Mouse (Mus musculus) cerebellum, postnatal 25 days (tissue): ENCODE results near the gene Csrp1.
A peak's percentile ranks its signal among the peaks of the same experiment; 100 is the strongest.

Experiments
- DNase-seq, 2 experiments: peaks; one replicate each; pipeline ENCODE4 v3.0.0; 2021; ENCODE audit warnings: mixed read lengths in 2 of 2

Gene Csrp1

DNA sequence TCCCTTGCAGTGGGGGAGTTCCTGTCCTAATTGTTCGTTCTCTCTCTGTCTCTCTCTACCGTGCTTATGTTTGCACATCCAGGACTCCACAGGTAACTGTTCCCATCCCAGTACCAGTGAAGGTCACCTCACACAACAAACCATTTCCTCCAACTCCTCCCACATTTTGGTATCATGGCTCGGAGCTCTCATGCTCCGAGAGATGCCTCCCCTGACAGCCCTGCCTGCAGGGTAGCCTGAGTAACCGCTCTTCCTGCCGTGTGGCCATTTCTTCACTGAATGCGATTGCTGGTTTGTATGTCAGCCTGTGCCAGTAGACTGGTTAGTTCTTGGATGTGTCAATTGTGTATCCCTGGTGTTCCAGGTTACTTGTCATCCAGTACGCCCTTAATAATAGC is 51.7 kb downstream of the Csrp1 start:
- no peak for DNase-seq

DNA sequence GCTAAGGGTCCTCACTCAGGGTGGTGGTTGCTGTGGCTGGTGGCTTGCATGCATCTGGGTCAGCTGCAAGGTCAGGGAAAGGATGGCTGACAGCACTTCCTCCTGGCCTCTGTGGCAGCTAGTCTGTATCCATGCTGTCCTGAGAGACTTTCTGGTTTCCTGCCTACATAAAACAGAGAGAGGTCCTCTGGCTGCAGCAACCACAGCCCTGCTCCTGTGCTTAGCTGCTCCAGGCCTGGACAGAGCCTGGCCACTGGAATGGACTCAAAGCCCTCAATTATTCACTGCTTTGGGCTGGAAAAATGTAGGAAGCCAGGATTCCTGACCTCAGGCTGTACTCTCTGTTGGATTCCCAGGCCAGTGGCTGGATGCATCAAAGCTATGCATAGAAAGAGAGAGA is 56.7 kb downstream of the Csrp1 start:
- DNase-seq: no peak

DNA sequence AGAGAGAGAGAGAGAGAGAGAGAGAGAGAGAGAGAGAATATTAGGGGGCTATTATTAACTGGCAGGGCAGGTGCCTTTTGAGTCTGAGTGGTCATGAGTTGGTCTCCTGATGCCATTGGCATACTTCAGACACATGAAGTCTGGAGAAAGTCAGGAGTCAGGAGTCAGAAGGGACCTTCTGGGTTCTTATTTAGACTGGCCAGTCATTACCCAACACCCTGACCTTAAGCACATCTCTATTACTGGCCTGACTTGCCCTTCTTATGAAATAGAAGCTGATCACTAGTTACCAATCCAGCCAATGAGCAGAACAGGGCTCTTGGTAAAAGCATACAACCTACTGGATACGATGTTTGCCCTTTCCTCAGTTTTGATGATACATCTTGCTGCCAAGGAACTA is 57.2 kb downstream of the Csrp1 start:
- DNase-seq: no peak

DNA sequence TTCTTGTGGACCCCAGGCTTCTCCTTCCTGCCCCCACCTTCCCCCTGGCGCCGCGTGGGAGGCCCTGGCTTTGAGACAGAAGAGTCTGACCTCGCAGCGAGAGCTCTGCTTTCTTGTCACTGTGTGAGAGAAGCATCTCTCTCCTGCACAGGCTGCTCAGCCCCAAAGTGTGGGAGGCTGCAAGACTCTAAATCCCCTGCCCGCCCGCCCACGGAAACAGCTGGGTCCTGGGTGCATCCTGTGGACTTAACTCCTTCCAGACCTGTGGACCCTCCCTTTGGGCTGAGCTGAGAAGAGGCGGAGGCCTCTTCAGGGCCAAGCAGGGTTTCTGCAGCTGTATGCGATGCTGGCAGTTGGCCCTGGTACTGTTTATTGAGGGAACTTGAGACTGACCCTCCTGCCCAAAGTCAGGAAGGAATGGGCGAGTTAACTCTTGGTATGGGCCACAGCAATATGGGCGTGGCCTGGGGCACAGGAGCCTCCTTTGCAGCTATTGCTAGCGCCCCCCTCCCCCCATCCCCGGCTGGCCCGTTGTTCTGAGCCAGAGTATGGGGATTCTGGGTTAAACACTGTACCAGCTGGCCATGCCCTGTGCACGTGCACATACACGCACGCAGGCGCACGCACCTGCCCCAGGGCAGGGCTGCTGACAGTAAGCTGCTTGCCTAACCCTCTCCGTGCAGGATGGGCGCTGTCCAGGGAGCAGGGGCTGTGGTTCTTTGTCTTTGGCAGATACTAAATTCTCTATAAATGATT is 59.1 kb downstream of the Csrp1 start, which contains the start of gene Tnni1:
Gene Tnni1, plus strand, starts transcription at position 655 of the 756 bp plus-strand sequence.
- DNase-seq: no peak

DNA sequence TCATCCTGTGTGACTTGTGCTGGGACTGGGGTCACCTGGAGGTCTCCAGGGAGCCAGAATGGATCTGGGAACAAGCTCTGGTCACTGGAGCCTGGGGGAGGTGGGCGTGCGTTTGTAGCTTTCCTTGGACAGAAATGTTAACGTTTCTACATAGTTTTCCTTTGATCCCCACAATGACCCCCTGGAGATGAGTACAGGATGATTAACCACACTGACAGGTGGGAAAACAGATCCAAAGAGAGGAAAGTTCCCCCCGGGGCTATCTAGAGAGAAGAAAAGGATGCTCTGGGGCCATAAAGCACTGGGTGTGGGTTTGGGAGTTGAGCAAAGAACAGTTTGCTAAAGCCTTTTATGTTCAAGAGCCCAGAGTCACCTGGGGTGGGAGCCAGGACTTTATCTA is 60.8 kb downstream of the Csrp1 start:
- DNase-seq: no peak

DNA sequence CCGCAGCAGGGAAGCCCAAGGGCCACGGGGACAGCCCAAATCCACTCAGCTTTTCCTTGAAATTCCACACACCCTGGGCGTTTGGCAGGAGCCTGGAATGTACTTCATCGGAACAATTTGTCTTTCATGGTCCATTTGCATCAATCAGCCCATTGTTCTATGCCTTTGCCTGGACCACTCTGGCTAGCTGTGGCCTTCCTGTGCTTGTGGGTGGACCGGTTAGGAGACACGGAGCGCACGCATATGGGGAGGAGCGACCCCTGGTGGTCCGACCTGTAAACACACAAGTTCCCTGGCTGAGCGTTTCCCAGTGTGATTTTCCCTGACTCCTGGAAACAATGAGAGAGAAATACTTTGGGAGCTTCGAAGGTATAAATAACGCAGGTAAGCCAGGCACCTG is 61.4 kb downstream of the Csrp1 start:
- peak; percentile 70 to 81 for DNase-seq

DNA sequence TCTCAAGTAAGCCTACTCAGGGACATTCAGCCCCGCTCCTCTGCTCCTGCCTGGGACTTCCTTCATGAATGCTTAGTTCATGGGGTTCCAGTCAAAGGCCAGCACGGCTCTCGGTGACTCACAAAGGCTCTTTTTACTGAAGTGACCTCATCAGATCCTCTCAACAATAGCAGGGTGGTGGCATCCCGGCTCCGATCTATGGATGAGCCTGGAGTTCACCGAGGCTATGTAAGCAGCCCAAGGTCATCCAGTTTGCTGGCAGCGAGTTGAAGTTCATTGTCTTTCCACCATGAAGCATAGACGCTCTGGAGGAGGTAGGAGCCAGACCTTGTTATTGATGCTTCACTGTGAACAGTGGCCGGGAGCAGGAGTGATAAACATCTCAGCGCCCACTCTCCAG is 63.0 kb downstream of the Csrp1 start:
- no peak for DNase-seq

DNA sequence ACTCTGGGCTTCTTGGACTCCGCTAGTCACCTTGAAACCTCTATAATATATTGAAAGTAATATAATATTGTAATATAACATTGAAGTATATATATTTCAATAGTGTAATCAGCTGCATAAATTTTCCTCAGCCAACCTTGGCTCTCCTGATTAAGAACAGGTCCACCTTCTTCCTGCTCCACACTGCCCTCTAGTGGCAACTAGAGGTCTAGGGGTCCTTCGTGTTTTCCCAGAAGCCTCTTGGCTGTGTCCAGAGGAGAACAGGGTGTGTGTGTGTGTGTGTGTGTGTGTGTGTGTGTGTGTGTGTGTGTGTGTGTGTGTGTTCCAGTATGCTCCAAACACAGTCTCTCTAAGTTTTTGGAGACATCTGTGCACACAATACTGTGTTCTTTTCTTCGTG is 67.9 kb downstream of the Csrp1 start:
- peak; percentile 58 to 79 for DNase-seq

DNA sequence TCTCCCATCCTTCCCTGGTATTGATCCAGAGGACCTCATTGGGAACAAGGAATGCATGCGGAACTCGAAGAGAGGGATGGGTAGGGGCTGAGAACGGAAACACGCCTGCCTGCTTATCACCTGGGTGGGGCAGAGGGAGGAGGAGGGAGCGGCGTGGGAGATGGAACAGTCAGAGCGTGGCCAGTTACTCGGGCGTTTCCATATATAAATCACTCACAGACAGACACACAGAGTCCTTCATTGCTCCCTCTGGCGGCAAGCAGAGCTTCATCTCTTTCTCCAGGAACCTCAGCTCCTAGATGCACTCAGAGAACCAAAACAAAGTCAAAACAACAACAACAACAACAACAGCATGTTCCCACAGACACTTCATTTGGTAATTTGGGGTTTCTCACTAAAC is 68.8 kb downstream of the Csrp1 start:
- DNase-seq: peak in 1 of 2 experiments; percentile 24

DNA sequence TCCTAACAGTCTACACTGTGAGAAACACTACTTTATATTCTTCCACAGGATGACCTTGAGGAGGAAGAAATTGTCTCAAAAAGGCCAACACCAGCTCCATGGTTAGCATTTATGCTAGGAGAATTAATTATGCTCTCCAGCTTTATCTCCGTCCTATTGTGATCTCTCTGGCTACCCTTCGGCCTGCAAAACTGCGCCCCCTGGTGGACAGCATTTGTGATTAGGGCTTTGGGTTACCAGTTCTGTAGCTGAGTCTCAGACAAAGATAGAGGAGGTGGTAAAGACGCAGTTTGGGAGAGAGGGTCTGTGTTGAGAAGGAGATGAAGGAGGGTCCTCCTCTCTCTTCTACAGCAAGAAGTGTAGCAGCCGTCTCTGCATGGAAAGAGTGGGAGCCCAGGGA is 70.0 kb downstream of the Csrp1 start:
- peak; percentile 67 to 85 for DNase-seq

DNA sequence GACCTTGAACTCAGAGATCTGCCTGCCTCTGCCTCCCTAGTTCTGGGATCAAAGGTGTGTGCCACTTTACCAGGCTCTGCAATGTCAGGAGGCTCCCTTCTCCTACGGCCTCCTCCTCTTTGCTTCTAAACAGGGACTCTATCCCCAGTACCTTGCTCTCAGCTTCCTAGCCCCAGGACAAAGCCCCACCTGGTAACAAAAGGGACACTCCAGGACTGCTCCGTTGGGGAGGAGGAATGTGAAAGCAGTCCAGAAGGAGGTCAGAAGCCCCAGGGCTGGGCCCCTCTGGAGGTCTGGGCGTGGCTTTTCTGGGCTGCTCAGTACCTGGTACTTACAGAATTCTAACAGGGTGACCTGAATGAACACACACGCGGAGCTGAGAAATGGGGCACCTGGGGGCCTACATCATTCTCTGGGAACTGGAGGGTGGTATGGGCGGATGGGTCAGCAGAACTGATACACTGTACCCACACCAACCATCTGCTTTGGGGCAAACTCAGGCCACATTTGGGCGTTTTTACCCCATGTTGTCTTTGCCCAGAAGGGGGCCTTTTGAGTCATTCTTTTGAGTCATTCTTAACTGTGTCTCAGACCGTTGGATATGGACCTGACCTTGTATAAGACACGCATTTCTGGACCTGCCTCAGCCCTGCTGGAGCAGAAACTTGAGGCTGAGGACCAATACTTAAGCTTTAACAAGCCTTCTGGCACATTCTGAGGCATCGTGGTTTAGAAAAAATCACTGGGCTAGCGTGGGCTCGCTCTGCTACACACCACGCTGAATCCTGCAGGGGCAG is 72.5 kb downstream of the Csrp1 start:
- no peak for DNase-seq

DNA sequence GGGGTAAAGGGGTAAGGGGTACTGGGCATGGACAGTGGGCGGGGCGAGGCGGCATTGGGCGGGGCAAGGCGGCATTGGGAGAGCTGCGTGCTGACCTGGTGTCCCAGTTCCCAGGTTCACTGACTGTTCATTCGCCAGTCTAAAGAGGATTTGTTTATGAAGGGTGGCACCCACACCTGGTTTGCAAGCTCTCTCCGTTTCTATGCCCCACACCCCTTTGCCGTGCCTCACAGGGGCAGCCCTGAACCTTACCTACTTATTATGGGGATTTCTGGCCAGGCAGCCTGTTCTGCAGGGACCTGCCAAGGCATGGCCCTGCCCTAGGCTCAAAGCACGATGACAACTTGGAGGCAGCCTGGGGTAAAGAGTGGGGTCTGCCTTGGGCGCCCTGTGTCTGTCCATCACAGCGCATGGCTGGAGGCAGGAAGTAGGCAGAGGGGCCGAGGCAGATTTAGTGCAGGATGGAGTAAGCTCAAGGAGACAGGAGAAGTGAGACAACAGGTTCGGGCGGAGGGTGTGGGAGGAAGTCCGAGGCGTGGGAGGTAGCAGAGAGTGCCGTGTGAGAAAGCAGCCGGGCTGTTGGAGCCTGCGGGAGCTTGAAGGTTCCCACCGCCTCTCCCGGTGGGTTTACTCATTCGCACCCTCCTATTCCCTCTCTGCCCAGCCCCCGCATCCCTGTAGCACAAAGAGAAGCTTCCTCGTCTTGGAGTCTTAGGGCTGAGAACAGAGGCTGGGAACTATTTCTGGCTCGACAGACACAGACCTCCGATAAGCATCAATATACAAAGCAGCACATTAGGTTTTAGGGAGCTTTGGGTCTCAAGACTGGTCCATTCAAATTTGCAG is 73.7 kb downstream of the Csrp1 start:
- DNase-seq: no peak

DNA sequence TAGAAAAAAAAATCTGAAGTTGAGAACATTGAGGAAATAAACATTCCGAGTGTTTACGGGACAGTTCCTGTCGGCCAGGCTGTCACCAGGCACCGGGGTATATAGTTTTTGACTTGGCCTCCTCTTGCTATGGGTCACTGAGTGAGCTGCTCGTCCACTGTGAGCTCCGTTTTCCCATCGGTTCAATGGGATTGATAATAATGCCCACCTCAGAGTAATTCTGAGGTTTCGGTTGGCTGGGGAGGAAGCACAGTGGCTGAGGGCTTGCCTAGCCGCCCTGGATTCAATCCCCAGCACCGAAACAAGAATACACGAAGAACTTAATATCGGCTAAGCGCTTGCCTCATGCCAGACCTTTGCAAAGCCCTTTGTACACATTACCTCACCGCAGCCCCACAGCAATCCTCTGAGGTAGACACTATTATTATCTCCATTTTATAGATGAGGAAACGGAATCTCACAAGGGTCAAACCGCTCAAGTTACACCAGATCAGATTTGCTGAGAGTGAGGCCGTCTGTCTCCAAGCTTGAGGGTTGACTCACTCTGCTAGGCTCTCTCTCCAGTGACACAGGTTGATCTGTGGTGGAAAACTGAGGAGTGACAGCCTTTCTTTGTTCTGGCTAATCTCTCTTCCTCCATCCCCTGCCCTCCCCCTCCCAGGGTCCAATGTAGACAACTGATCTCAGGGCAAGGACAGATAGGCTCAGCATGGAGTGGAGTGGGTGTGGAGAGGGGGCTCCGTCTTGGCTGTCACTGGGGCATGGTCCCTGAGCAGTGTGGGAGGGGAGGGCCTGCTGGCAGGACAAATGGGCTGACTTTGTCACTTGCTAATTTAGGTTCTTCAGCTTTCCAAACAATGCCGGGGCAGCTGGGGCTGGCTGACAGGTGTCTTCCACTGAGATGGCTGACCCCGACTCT is 74.6 kb downstream of the Csrp1 start:
- DNase-seq: no peak

DNA sequence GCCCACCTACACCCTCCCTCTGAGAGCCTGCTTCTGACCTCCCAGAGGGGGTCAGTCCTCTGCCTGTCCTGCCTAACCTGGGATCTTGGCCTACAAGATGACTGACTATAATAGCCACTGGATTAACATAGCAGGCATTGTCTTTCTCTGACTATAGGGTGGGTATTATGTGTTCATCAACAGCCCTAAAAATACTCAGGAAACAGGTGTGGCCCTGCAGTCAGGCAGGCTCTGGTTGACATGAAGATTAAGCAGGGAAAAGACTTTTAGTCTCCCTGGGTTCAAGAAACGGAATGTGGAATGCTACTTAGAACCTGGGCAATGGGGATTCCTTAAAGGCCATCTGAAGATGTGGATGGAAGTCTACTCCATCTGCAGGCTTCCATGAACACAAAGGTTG is 78.6 kb downstream of the Csrp1 start:
- DNase-seq: no peak

DNA sequence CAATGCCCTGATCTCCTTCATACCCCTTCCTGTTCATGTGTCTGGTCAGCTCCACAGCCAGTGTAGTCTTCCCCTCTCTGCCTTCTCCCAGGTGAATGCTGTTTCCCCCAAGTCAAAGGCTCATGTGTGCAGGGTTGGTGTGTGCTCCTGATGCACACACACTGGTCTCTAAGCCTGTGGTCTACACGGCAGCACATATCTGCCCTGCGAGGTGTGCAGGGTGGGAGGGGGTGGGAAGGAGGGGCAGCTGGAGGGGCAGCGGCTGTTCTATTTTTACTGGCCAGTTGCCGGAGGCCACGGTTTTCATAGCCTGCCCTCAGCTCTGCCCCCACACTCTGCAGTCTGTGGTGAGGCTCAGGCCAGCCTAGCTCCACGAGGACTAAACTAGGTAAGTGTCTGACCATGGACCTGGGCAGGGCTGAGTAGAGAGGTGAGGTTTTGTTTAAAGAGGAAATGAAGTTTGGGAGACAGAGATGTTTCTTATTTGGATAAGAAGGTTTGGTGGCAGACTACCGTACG is 79.3 kb downstream of the Csrp1 start:
- no peak for DNase-seq

DNA sequence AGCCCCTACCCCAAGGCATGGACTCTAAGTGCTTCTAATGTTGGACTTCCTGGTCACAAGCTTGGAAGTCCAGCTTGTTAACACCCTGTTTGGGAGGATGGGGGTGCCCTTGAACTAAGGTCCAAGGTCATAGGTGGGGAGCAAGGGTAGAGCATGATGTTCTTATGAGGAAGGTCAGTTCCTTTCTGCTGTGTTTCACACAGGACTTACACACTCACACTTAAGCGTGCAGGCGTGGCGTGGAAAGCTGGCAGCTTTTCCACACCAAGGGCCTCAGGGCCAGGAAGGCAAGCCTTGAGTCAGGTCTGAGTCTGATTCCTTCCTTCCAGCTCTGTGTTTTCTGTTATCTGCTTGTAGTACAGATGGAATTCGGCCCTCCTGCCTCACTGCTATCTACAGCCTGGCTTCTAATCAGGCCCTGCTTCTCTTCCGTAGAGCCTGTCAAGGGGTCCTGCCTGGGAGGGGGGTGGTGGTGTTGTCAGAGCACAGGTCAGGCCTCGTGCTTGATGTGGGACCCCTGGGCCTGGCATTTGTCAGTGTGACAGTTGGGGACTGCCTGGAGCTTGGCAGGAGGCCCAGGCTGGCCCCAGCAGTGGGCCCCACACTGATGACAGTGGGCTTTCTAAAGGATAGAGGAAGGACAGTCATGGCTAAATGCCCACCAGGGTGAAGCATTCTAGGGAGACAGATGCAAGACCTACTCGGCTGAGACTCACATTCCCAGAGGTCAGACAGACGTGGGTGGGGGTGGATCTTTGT is 80.5 kb downstream of the Csrp1 start:
- DNase-seq: no peak
